Mouse (Mus musculus) hindbrain, embryonic 11.5 days (tissue): ENCODE measurements around the gene Fgd1. TPM values are rescaled to one million over a fixed set of nuclear protein-coding genes. Genes with fewer than 3 reads are reported as not detected.

Source experiments
- ATAC-seq: fragments of 200-750 bp; cut with Nextera tagmentation; 2 replicates; pipeline ENCODE4 v1.8.0; 2017; ENCODE audit warnings: mild to moderate bottlenecking, moderate TSS enrichment, moderate library complexity; ENCODE audit not compliant: low FRiP score
- DNase-seq: peaks from one replicate; pipeline ENCODE4 v3.0.0-alpha.2; 2015; ENCODE audit warnings: low spot score
- H3K27ac ChIP-seq: fragments of 300-500 bp; sonication (generic); 2 replicates; pipeline ENCODE4 v1.5.1; 2014; ENCODE audit warnings: mild to moderate bottlenecking, low read depth, low read length
- H3K27me3 ChIP-seq: fragments of 300-500 bp; sonication (generic); 2 replicates; pipeline ENCODE4 v1.6.1; 2014; ENCODE audit warnings: mild to moderate bottlenecking, low read length, moderate library complexity, mixed read lengths; ENCODE audit not compliant: control insufficient read depth, insufficient read depth
- H3K36me3 ChIP-seq: fragments of 300-500 bp; sonication (generic); 2 replicates; pipeline ENCODE4 v1.6.1; 2014; ENCODE audit warnings: mild to moderate bottlenecking, low read length, moderate library complexity, mixed read lengths; ENCODE audit not compliant: control insufficient read depth, insufficient read depth
- H3K4me1 ChIP-seq: fragments of 300-500 bp; sonication (generic); replicated peaks from 2 replicates; pipeline ENCODE4 v1.6.1; 2014; ENCODE audit warnings: low read length, mixed read lengths; ENCODE audit not compliant: control insufficient read depth, insufficient read depth
- H3K4me2 ChIP-seq: fragments of 300-500 bp; sonication (generic); replicated peaks from 2 replicates; pipeline ENCODE4 v1.6.1; 2014; ENCODE audit warnings: mild to moderate bottlenecking, low read depth, low read length
- H3K4me3 ChIP-seq: fragments of 300-500 bp; sonication (generic); 2 replicates; pipeline ENCODE4 v1.5.1; 2014; ENCODE audit warnings: low read depth, low read length
- H3K9ac ChIP-seq: fragments of 300-500 bp; sonication (generic); 2 replicates; pipeline ENCODE4 v1.6.1; 2014; ENCODE audit warnings: low read depth, low read length
- H3K9me3 ChIP-seq: fragments of 300-500 bp; sonication (generic); 2 replicates; pipeline ENCODE4 v1.6.1; 2016; ENCODE audit warnings: low read length; ENCODE audit not compliant: control insufficient read depth
- WGBS: fragments of 180-500 bp; shearing (Covaris S2); extraction: QIAGEN DNeasy Blood & Tissue Kit; methylation state at CpG from one replicate; pipeline ENCODE4 v1.1.7; 2014; 5-methylcytosine and 5-hydroxymethylcytosine counted together
- polyA plus RNA-seq: library from polyadenylated mRNA; unstranded; fragments of >200 nt; fragmentation: Nextera tagmentation; extraction: Ambion mirVana; gene quantifications from 2 replicates; pipeline ENCODE4 v1.2.1, GENCODE M21; 2014

Gene Fgd1
- polyA plus RNA-seq = 8.0 and 9.3 TPM in 2 replicates

- Histone ChIP-seq H3K27me3 (no peaks in the 10 kb centered on the region), H3K27ac (peak within 1 kb of the TSS; percentile 88), H3K9ac (peak within 1 kb of the TSS; percentile 77), H3K4me1 (no peaks in the 10 kb centered on the region), H3K9me3 (no peaks in the 10 kb centered on the region), H3K36me3 (no peaks in the 10 kb centered on the region), H3K4me2 (peak within 1 kb of the TSS; percentile 61), H3K4me3 (peak within 1 kb of the TSS; percentile 65)
- DNase-seq = no peak
- no peak for ATAC-seq
- 88% methylated on average over 8 of the region's 8 CpGs for WGBS
These were observed at the start of gene Fgd1 for GRCm38 (mm10) chrX:151045850-151046249. Gene Fgd1 (plus strand): TSS chrX:151046150.

GRCm38 (mm10) chrX:150996775-150997174 is 49.2 kb upstream of the Fgd1 start:
- no peaks in the 10 kb centered on the region for H3K36me3 ChIP-seq
- H3K9ac ChIP-seq = no peak overlapping the region
- no peak overlapping the region for H3K4me2 ChIP-seq

GRCm38 (mm10) chrX:151016938-151017877 is 28.7 kb upstream of the Fgd1 start, which contains the start of gene Gnl3l:
Gene Gnl3l (minus strand): TSS chrX:151017322.
- H3K4me3 ChIP-seq = peak within 1 kb of the TSS; percentile 44
- peak within 1 kb of the TSS; percentile 43 for H3K4me2 ChIP-seq
- H3K9ac ChIP-seq = peak within 1 kb of the TSS; percentile 50
- DNase-seq = peak; percentile 88
- no peaks in the 10 kb centered on the region for H3K9me3 ChIP-seq
- no peaks in the 10 kb centered on the region for H3K27me3 ChIP-seq
- peak; percentile 98 for ATAC-seq
- H3K4me1 ChIP-seq = no peaks in the 10 kb centered on the region
- no peaks in the 10 kb centered on the region for H3K36me3 ChIP-seq
- H3K27ac ChIP-seq = peak within 1 kb of the TSS; percentile 47; the same call in 1 of the 2 replicates
- WGBS = 19% methylated on average over 43 of the region's 43 CpGs

More at GRCm38 (mm10) chrX:150996775-150997174, 49.2 kb upstream of the Fgd1 start:
- Histone ChIP-seq H3K27ac (no peak overlapping the region), H3K4me3 (no peak overlapping the region), H3K27me3 (no peaks in the 10 kb centered on the region), H3K4me1 (no peaks in the 10 kb centered on the region), H3K9me3 (no peaks in the 10 kb centered on the region)
- no peak for ATAC-seq
- DNase-seq = no peak
- 85% methylated on average over 3 of the region's 3 CpGs for WGBS

GRCm38 (mm10) chrX:151017897-151018296 is 28.1 kb upstream of the Fgd1 start:
- 8% methylated on average over 3 of the region's 3 CpGs for WGBS
- H3K9me3 ChIP-seq = no peaks in the 10 kb centered on the region
- H3K4me2 ChIP-seq = peak overlapping the region; percentile 37
- H3K36me3 ChIP-seq = no peaks in the 10 kb centered on the region
- ATAC-seq (no peak), DNase-seq (no peak)
- no peaks in the 10 kb centered on the region for H3K27me3 ChIP-seq
- H3K4me1 ChIP-seq = no peaks in the 10 kb centered on the region
- H3K4me3 ChIP-seq = peak overlapping the region; percentile 44
- H3K27ac ChIP-seq = no peak overlapping the region
- H3K9ac ChIP-seq = peak overlapping the region; percentile 37; the same call in 1 of the 2 replicates

GRCm38 (mm10) chrX:151018798-151019197 is 27.2 kb upstream of the Fgd1 start:
- H3K27ac ChIP-seq = no peak overlapping the region
- no peak for ATAC-seq
- H3K9me3 ChIP-seq = no peaks in the 10 kb centered on the region
- H3K4me1 ChIP-seq = no peaks in the 10 kb centered on the region
- H3K9ac ChIP-seq = no peak overlapping the region
- peak overlapping the region; percentile 37; the same call in 1 of the 2 replicates for H3K4me2 ChIP-seq
- no peak for DNase-seq
- H3K36me3 ChIP-seq = no peaks in the 10 kb centered on the region
- H3K4me3 ChIP-seq = no peak overlapping the region
- WGBS = 86% methylated on average over 3 of the region's 3 CpGs
- H3K27me3 ChIP-seq = no peaks in the 10 kb centered on the region

GRCm38 (mm10) chrX:151031400-151031799 is 14.6 kb upstream of the Fgd1 start:
- no peak for DNase-seq

GRCm38 (mm10) chrX:151041223-151041622 is 4.7 kb upstream of the Fgd1 start:
- Histone ChIP-seq H3K9ac (no peak overlapping the region), H3K4me2 (no peak overlapping the region), H3K9me3 (no peaks in the 10 kb centered on the region), H3K4me1 (no peaks in the 10 kb centered on the region), H3K36me3 (no peaks in the 10 kb centered on the region), H3K4me3 (no peak overlapping the region), H3K27me3 (no peaks in the 10 kb centered on the region), H3K27ac (no peak overlapping the region)
- WGBS = 40% methylated on average over 5 of the region's 5 CpGs
- DNase-seq (no peak), ATAC-seq (no peak)

More at GRCm38 (mm10) chrX:151031400-151031799, 14.6 kb upstream of the Fgd1 start:
- H3K9ac ChIP-seq = no peak overlapping the region
- no peak for ATAC-seq
- H3K4me1 ChIP-seq = no peaks in the 10 kb centered on the region
- H3K4me2 ChIP-seq = no peak overlapping the region
- no peak overlapping the region for H3K4me3 ChIP-seq
- no peaks in the 10 kb centered on the region for H3K9me3 ChIP-seq
- H3K27ac ChIP-seq = no peak overlapping the region
- WGBS = 71% methylated on average over 3 of the region's 3 CpGs
- H3K36me3 ChIP-seq = no peaks in the 10 kb centered on the region
- H3K27me3 ChIP-seq = no peaks in the 10 kb centered on the region

GRCm38 (mm10) chrX:151046321-151046720 is 371 bp downstream of the Fgd1 start:
- Histone ChIP-seq H3K4me1 (no peaks in the 10 kb centered on the region), H3K36me3 (no peaks in the 10 kb centered on the region), H3K4me2 (peak overlapping the region; percentile 61), H3K9ac (peak overlapping the region; percentile 77; the same call in 1 of the 2 replicates), H3K27me3 (no peaks in the 10 kb centered on the region), H3K27ac (no peak overlapping the region; the same call in 1 of the 2 replicates), H3K4me3 (peak overlapping the region; percentile 65), H3K9me3 (no peaks in the 10 kb centered on the region)
- DNase-seq (no peak), ATAC-seq (no peak)
- 46% methylated on average over 11 of the region's 11 CpGs for WGBS
